Mouse (Mus musculus) gastrocnemius, adult 18-20 months (tissue): Measurements from ENCODE around the gene Dus2. TPM values are rescaled to one million over a fixed set of nuclear protein-coding genes. Genes with fewer than 3 reads are reported as not detected.

ENCODE experiments used
- DNase-seq: peaks from one replicate; pipeline ENCODE4 v3.0.0; 2021; ENCODE audit warnings: low spot score
- microRNA-seq: library from miRNA; unstranded; fragments of <30 nt; microRNA quantifications from one replicate; pipeline ENCODE4 v1.2.0, GENCODE M21; 2021
- total RNA-seq, 2 experiments: library from RNA; stranded (reverse); gene quantifications; 2 replicates each; pipeline ENCODE4 v1.2.3; 2021

Gene Dus2
- total RNA-seq, 2 experiments from 2014 or later: 9.6 to 10.4 TPM

GRCm38 (mm10) chr8:106075161-106075862, 84.2 kb downstream of the Dus2 start:
- no peak for DNase-seq

GRCm38 (mm10) chr8:106075863-106076174, 84.7 kb downstream of the Dus2 start:
- no peak for DNase-seq

GRCm38 (mm10) chr8:106076612-106077011, 85.5 kb downstream of the Dus2 start:
- peak; percentile 54 for DNase-seq

- DNase-seq: no peak
Observed at GRCm38 (mm10) chr8:106077452-106078067, 86.4 kb downstream of the Dus2 start.

- no peak for DNase-seq
Observed at GRCm38 (mm10) chr8:106102321-106102720, 111.2 kb downstream of the Dus2 start.

Small RNA genes within 50 kb of the gene (microRNA-seq; reads per million reads assigned to microRNA genes)
- gene Mir7074: 1.0 reads per million

Other genes starting within 250 kb of the Dus2 start
- 1 to 10 TPM; 6.9 to 8.4 TPM for gene Gfod2, start 232.7 kb upstream of the Dus2 start, total RNA-seq
- gene Ranbp10, start 164.0 kb upstream of the Dus2 start, total RNA-seq: 10 to 100 TPM; 25.6 to 27.4 TPM
- gene Tsnaxip1, start 163.6 kb upstream of the Dus2 start, total RNA-seq: not detected
- gene Cenpt, start 138.1 kb upstream of the Dus2 start, total RNA-seq: under 1 TPM; 0.93 to 0.98 TPM
- 10 to 100 TPM; 21.9 to 22.0 TPM for gene Thap11, start 136.2 kb upstream of the Dus2 start, total RNA-seq
- 10 to 100 TPM; 43.7 to 44.5 TPM for gene Nutf2, start 130.8 kb upstream of the Dus2 start, total RNA-seq
- gene Edc4, start 110.5 kb upstream of the Dus2 start, total RNA-seq: 10 to 100 TPM; 19.7 to 20.6 TPM
- gene Nrn1l, start 97.8 kb upstream of the Dus2 start, total RNA-seq: under 1 TPM in 1 of 2 experiments, not detected in 1; 0.76 TPM
- gene Pskh1, start 90.9 kb upstream of the Dus2 start, total RNA-seq: 10 to 100 TPM; 13.5 to 13.6 TPM
- gene Ctrl, start 57.5 kb upstream of the Dus2 start, total RNA-seq: under 1 TPM in 1 of 2 experiments, not detected in 1; 0.37 TPM
- 10 to 100 TPM; 19.4 to 27.2 TPM for gene Psmb10, start 52.9 kb upstream of the Dus2 start, total RNA-seq
- under 1 TPM; 0.16 to 0.66 TPM for gene Lcat, start 48.0 kb upstream of the Dus2 start, total RNA-seq
- gene Slc12a4, start 25.2 kb upstream of the Dus2 start, total RNA-seq: 10 to 100 TPM in 1 of 2 experiments, 1 to 10 TPM in 1; 8.7 to 16.1 TPM
- not detected for gene Dpep3, start 11.9 kb upstream of the Dus2 start, total RNA-seq
- not detected for gene Dpep2nb, start 14.6 kb downstream of the Dus2 start, total RNA-seq
- 10 to 100 TPM; 10.6 to 10.9 TPM for gene Ddx28, start 20.5 kb downstream of the Dus2 start, total RNA-seq
- gene Nfatc3, start 67.5 kb downstream of the Dus2 start, total RNA-seq: 10 to 100 TPM; 26.2 to 27.9 TPM
- gene Esrp2, start 145.6 kb downstream of the Dus2 start, total RNA-seq: not detected
- 1 to 10 TPM; 3.4 to 5.7 TPM for gene Pla2g15, start 159.1 kb downstream of the Dus2 start, total RNA-seq
- gene Slc7a6, start 177.5 kb downstream of the Dus2 start, total RNA-seq: 10 to 100 TPM; 10.2 to 13.4 TPM
- gene Slc7a6os, start 219.6 kb downstream of the Dus2 start, total RNA-seq: 1 to 10 TPM; 9.5 to 9.7 TPM
- gene Prmt7, start 219.6 kb downstream of the Dus2 start, total RNA-seq: 10 to 100 TPM; 27.2 to 30.3 TPM